Mouse (Mus musculus): Measurements from ENCODE around the gene Fam84a. TPM values are rescaled to one million over a fixed set of nuclear protein-coding genes. Genes with fewer than 3 reads are reported as not detected.

The Fam84a gene
- polyA plus RNA-seq, 1 experiment from 2014 or later = 29.3 TPM

GRCm38 (mm10) chr12:14114730-14115129 lies 37.1 kb downstream of the Fam84a start:
- H3K4me2 ChIP-seq (replicated peaks; ENCODE audit: low read depth) = no peak overlapping the region
- H3K27ac ChIP-seq (replicated peaks) = no peak overlapping the region
- H3K27me3 ChIP-seq (ENCODE audit: control insufficient read depth, insufficient read depth, low read length) = no peaks in the 10 kb centered on the region
- H3K9ac ChIP-seq (ENCODE audit: low read length) = no peak overlapping the region
- ATAC-seq (ENCODE audit: low FRiP score, low TSS enrichment) = no peak
- H3K4me3 ChIP-seq (ENCODE audit: low read depth, low read length) = no peak overlapping the region
- H3K36me3 ChIP-seq (ENCODE audit: control insufficient read depth, insufficient read depth, low read length) = no peaks in the 10 kb centered on the region
- H3K9me3 ChIP-seq (ENCODE audit: control insufficient read depth, low read length) = no peaks in the 10 kb centered on the region
- TF ChIP-seq CTCF (IDR thresholded peaks at IDR 0.05; ENCODE audit: low read depth) = no peak
- 67% methylated on average over 6 of the region's 6 CpGs for WGBS
- no peaks in the 10 kb centered on the region for H3K4me1 ChIP-seq (replicated peaks; ENCODE audit: control insufficient read depth, insufficient read depth)
- DNase-seq (ENCODE audit: low spot score) = no peak

GRCm38 (mm10) chr12:14096944-14097343 lies 54.9 kb downstream of the Fam84a start:
- H3K4me3 ChIP-seq (ENCODE audit: low read depth, low read length) = no peak overlapping the region
- TF ChIP-seq CTCF (IDR thresholded peaks at IDR 0.05; ENCODE audit: low read depth) (no peak), EP300 (optimal IDR thresholded peaks at IDR 0.05) (no peak)
- DNase-seq (ENCODE audit: low spot score) (no peak), ATAC-seq (ENCODE audit: low FRiP score, low TSS enrichment) (no peak)
- H3K9me3 ChIP-seq (ENCODE audit: control insufficient read depth, low read length) = no peaks in the 10 kb centered on the region
- no peak overlapping the region for H3K4me2 ChIP-seq (replicated peaks; ENCODE audit: low read depth)
- H3K36me3 ChIP-seq (ENCODE audit: control insufficient read depth, insufficient read depth, low read length) = no peaks in the 10 kb centered on the region
- no peaks in the 10 kb centered on the region for H3K27me3 ChIP-seq (ENCODE audit: control insufficient read depth, insufficient read depth, low read length)
- H3K27ac ChIP-seq (replicated peaks) = no peak overlapping the region
- H3K9ac ChIP-seq (ENCODE audit: low read length) = no peak overlapping the region
- no peaks in the 10 kb centered on the region for H3K4me1 ChIP-seq (replicated peaks; ENCODE audit: control insufficient read depth, insufficient read depth)

Measured in stomach, postnatal 0 days (tissue).